Mouse (Mus musculus) kidney, adult 2 months (tissue): ENCODE results near the gene Tmem217. TPM values are rescaled to one million over a fixed set of nuclear protein-coding genes. Genes with fewer than 3 reads are reported as not detected.

ENCODE experiments used
- DNase-seq: peaks from one replicate; pipeline ENCODE4 v3.0.0; 2021
- H3K27ac ChIP-seq: fragments of 200-500 bp; 2 replicates; pipeline ENCODE4 v1.5.1; 2012; ENCODE audit warnings: low read depth, low read length, control low read depth, inconsistent platforms; ENCODE audit not compliant: insufficient read depth
- H3K27me3 ChIP-seq: fragments of 200-500 bp; replicated peaks from 2 replicates; pipeline ENCODE4 v1.6.1; 2012; ENCODE audit warnings: mild to moderate bottlenecking, moderate library complexity, low read length, inconsistent platforms; ENCODE audit not compliant: control insufficient read depth, insufficient read depth
- H3K36me3 ChIP-seq: fragments of 200-500 bp; 2 replicates; pipeline ENCODE4 v1.6.1; 2012; ENCODE audit warnings: mild to moderate bottlenecking, moderate library complexity, low read length, inconsistent platforms; ENCODE audit not compliant: control insufficient read depth, insufficient read depth
- H3K4me1 ChIP-seq: fragments of 200-500 bp; 2 replicates; pipeline ENCODE4 v1.6.1; 2011; ENCODE audit warnings: low read length; ENCODE audit not compliant: control insufficient read depth, insufficient read depth
- H3K4me3 ChIP-seq: fragments of 200-500 bp; 2 replicates; pipeline ENCODE4 v1.5.1; 2011; ENCODE audit warnings: mild to moderate bottlenecking, low read depth, low read length, control low read depth; ENCODE audit not compliant: insufficient read depth
- CTCF ChIP-seq: fragments of 200-500 bp; conservative IDR thresholded peaks from 2 replicates; pipeline ENCODE4 v1.5.1; 2011; ENCODE audit warnings: low read depth, mild to moderate bottlenecking, control low read depth, low read length, moderate library complexity, mixed read lengths; ENCODE audit not compliant: insufficient read depth, insufficient read length
- POLR2A ChIP-seq: fragments of 200-500 bp; IDR thresholded peaks from one replicate; pipeline ENCODE4 v1.6.1; 2011; ENCODE audit warnings: low read depth, low read length, control low read depth
- WGBS: fragments of 180-500 bp; shearing (Covaris S2); methylation state at CpG from one replicate; pipeline ENCODE4 v1.1.7; 2018; 5-methylcytosine and 5-hydroxymethylcytosine counted together
- polyA plus RNA-seq: library from polyadenylated mRNA; depleted of rRNA; stranded (reverse); fragments of >200 nt; gene quantifications from 2 replicates; pipeline ENCODE4 v1.2.3, GENCODE M21; 2012; rRNA removed

Tmem217 gene
- polyA plus RNA-seq, 1 experiment, result 1.3 TPM

GRCm38 (mm10) chr17:29482632-29483031 is 69.6 kb downstream of the Tmem217 start:
- H3K27ac ChIP-seq, result no peak overlapping the region
- no peaks in the 10 kb centered on the region for H3K4me1 ChIP-seq
- no peaks in the 10 kb centered on the region for H3K36me3 ChIP-seq
- no peak for DNase-seq
- no peak overlapping the region for H3K4me3 ChIP-seq
- no peaks in the 10 kb centered on the region for H3K27me3 ChIP-seq
- TF ChIP-seq CTCF (no peak), POLR2A (no peak)
- WGBS, result 93% methylated on average over 7 of the region's 7 CpGs

GRCm38 (mm10) chr17:29480256-29480655 is 71.9 kb downstream of the Tmem217 start:
- no peak for DNase-seq
- Histone ChIP-seq H3K36me3 (no peaks in the 10 kb centered on the region), H3K27me3 (no peaks in the 10 kb centered on the region), H3K27ac (no peak overlapping the region), H3K4me3 (no peak overlapping the region), H3K4me1 (no peaks in the 10 kb centered on the region)
- 91% methylated on average over 2 of the region's 2 CpGs for WGBS
- no peak for TF ChIP-seq CTCF
- TF ChIP-seq POLR2A, result no peak

- no peak overlapping the region for H3K4me3 ChIP-seq
- WGBS, result 83% methylated on average over 4 of the region's 4 CpGs
- H3K27ac ChIP-seq, result no peak overlapping the region
- no peaks in the 10 kb centered on the region for H3K4me1 ChIP-seq
- DNase-seq, result no peak
- no peaks in the 10 kb centered on the region for H3K36me3 ChIP-seq
- TF ChIP-seq POLR2A (no peak), CTCF (no peak)
- no peaks in the 10 kb centered on the region for H3K27me3 ChIP-seq
Measured at GRCm38 (mm10) chr17:29478271-29478670, 73.9 kb downstream of the Tmem217 start.

GRCm38 (mm10) chr17:29477357-29477756 is 74.8 kb downstream of the Tmem217 start:
- Histone ChIP-seq H3K27ac (no peak overlapping the region), H3K36me3 (no peaks in the 10 kb centered on the region), H3K4me1 (no peaks in the 10 kb centered on the region), H3K4me3 (no peak overlapping the region), H3K27me3 (no peaks in the 10 kb centered on the region)
- 97% methylated on average over 10 of the region's 10 CpGs for WGBS
- TF ChIP-seq POLR2A, result no peak
- TF ChIP-seq CTCF, result no peak
- no peak for DNase-seq

- Histone ChIP-seq H3K27ac (no peak overlapping the region), H3K27me3 (no peaks in the 10 kb centered on the region), H3K4me3 (no peak overlapping the region), H3K36me3 (no peaks in the 10 kb centered on the region), H3K4me1 (no peaks in the 10 kb centered on the region)
- TF ChIP-seq CTCF (no peak), POLR2A (no peak)
- WGBS, result 81% methylated on average over 4 of the region's 4 CpGs
- DNase-seq, result no peak
Measured at GRCm38 (mm10) chr17:29476461-29476860, 75.7 kb downstream of the Tmem217 start.

Other genes with a start within 250 kb of the Tmem217 start
- gene Pi16, start 234.7 kb downstream of the Tmem217 start, polyA plus RNA-seq, result 18.4 and 22.2 TPM in 2 replicates
- gene Mtch1, start 204.5 kb downstream of the Tmem217 start, polyA plus RNA-seq, result 375 and 393 TPM in 2 replicates
- 10.1 and 11.4 TPM in 2 replicates for gene Fgd2, start 191.5 kb downstream of the Tmem217 start, polyA plus RNA-seq
- gene Pim1, start 61.6 kb downstream of the Tmem217 start, polyA plus RNA-seq, result 16.0 and 18.8 TPM in 2 replicates
- not detected in 2 replicates for gene Gm17657, start 2.7 kb downstream of the Tmem217 start, polyA plus RNA-seq
- 30.0 and 34.5 TPM in 2 replicates for gene Tbc1d22b, start 2.6 kb downstream of the Tmem217 start, polyA plus RNA-seq
- 27.1 and 31.3 TPM in 2 replicates for gene Rnf8, start 62.4 kb upstream of the Tmem217 start, polyA plus RNA-seq
- gene Gm28043, start 62.5 kb upstream of the Tmem217 start, polyA plus RNA-seq, result 0.63 and 0.71 TPM in 2 replicates
- 23.6 and 24.3 TPM in 2 replicates for gene Cmtr1, start 108.2 kb upstream of the Tmem217 start, polyA plus RNA-seq
- gene Ccdc167, start 164.7 kb upstream of the Tmem217 start, polyA plus RNA-seq, result 5.0 TPM in 2 replicates